Mouse (Mus musculus) bone marrow macrophage, adult 2 months (primary cell): ENCODE results near the gene Schip1. TPM values are rescaled to one million over a fixed set of nuclear protein-coding genes. Genes with fewer than 3 reads are reported as not detected.

ENCODE experiments used
- H3K27ac ChIP-seq: 2 replicates; pipeline ENCODE4 v1.5.1; 2012; ENCODE audit warnings: low read depth, low read length; ENCODE audit not compliant: insufficient read depth
- H3K4me1 ChIP-seq: 2 replicates; pipeline ENCODE4 v1.6.1; 2012; ENCODE audit warnings: low read length; ENCODE audit not compliant: control insufficient read depth, insufficient read depth
- H3K4me3 ChIP-seq: 2 replicates; pipeline ENCODE4 v1.5.1; 2012; ENCODE audit warnings: mild to moderate bottlenecking, low read length, moderate library complexity; ENCODE audit not compliant: insufficient read depth
- CTCF ChIP-seq: IDR thresholded peaks from 2 replicates; pipeline ENCODE4 v1.5.1; 2012; ENCODE audit warnings: low read depth, mild to moderate bottlenecking, low read length, moderate library complexity
- POLR2A ChIP-seq: IDR thresholded peaks from 2 replicates; pipeline ENCODE4 v1.6.1; 2012; ENCODE audit warnings: mild to moderate bottlenecking, low read depth, low read length, borderline replicate concordance
- polyA plus RNA-seq: library from polyadenylated mRNA; stranded (reverse); fragments of >200 nt; gene quantifications from 2 replicates; pipeline ENCODE4 v1.2.4, GENCODE M21; 2012; ENCODE audit not compliant: missing spikeins, insufficient read depth, insufficient read length

Schip1 gene
- polyA plus RNA-seq, 1 experiment: not detected

- H3K27ac ChIP-seq: no peak overlapping the region
- no peak for TF ChIP-seq CTCF
- TF ChIP-seq POLR2A: no peak
- no peak overlapping the region for H3K4me3 ChIP-seq
- no peaks in the 10 kb centered on the region for H3K4me1 ChIP-seq
Measured at GRCm38 (mm10) chr3:68130386-68130785, 65.8 kb downstream of the Schip1 start.

- Histone ChIP-seq H3K27ac (no peak overlapping the region), H3K4me3 (no peak overlapping the region), H3K4me1 (no peaks in the 10 kb centered on the region)
- TF ChIP-seq POLR2A (no peak), CTCF (no peak)
Measured at GRCm38 (mm10) chr3:68138833-68139627, 74.4 kb downstream of the Schip1 start.

DNA sequence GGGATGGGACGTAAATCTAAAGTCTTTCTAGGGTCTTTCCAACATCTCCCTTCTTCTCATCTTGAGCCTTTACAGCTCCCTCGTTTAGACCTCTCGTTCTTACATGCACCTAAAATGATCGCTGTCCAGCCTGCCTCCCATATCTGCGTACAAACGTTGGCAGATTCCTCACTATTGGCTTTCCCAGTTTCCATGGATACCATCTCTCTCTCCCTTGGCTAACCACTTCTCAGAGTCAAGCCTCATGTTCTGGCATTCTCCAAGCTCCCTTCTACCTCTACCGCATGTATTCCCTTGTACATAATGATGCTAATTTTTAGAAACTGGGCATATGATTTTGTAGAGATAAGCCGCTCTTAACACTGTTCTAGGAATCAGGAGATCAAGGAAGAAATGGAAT, 86.1 kb downstream of the Schip1 start:
- Histone ChIP-seq H3K4me3 (no peak overlapping the region), H3K27ac (no peak overlapping the region), H3K4me1 (no peaks in the 10 kb centered on the region)
- no peak for TF ChIP-seq CTCF
- no peak for TF ChIP-seq POLR2A

DNA sequence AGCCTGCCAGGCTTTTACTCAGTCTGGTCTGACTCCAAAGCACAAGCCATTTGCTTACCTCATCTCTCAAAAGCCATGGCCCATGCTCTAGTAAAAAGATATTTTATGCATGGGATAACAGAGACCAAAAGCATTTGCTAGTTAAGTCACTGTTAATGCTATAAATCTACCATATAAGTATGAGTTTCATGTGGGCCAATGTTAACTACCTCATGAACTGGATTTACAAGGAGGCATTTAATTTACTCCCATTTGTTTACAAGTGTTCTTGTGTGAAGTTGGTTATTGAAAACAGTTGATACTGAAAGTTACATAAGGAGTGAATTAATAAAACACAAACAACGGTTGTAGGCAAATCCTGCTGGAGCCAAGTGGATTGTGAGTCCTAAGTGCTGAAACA, 95.6 kb downstream of the Schip1 start:
- TF ChIP-seq CTCF (no peak), POLR2A (no peak)
- Histone ChIP-seq H3K4me3 (no peak overlapping the region), H3K4me1 (no peaks in the 10 kb centered on the region), H3K27ac (no peak overlapping the region)

DNA sequence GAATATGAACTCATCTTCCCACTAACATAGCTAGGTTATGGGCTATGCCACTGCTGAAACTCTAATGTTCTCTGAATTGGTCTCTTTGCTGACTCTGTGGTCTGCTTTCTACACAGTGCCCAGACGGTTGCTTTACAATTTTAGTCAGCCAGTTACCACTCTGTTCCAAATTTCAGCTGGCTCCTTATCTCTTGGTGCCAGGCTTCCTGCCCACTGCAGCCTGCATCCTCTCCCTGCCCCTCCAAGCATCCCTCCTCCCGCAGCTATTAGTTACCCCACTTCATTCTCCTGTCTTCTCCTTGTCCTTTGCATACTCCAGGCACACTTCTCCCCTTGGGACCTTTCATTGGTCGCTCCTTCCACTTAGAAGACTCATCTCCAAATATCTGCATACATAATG, 96.2 kb downstream of the Schip1 start:
- TF ChIP-seq POLR2A (no peak), CTCF (no peak)
- Histone ChIP-seq H3K4me3 (no peak overlapping the region), H3K4me1 (no peaks in the 10 kb centered on the region), H3K27ac (no peak overlapping the region)

- no peaks in the 10 kb centered on the region for H3K4me1 ChIP-seq
- TF ChIP-seq CTCF (no peak), POLR2A (no peak)
- H3K27ac ChIP-seq: no peak overlapping the region
- H3K4me3 ChIP-seq: no peak overlapping the region
Measured at GRCm38 (mm10) chr3:68178248-68178647, 113.6 kb downstream of the Schip1 start.

DNA sequence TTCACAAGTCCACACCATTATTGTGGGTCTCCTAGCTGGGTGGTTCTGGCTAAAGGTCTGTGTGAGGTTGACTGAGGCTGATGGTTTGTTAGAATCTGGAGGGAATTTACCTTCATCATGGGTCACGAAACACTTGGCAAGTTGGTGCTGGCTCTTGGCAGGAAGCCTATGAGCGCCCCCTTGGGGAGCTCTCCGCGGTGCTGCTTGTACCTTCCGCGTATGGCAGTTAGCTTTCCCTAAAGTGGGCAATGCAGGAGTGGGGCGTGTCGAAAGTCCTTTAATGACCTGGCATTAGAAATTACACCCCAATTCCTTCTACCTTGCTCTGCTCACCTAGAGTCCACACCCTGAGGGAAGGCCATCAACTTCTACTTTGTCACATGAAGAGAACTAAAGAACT, 122.9 kb downstream of the Schip1 start:
- Histone ChIP-seq H3K4me3 (no peak overlapping the region), H3K4me1 (no peaks in the 10 kb centered on the region)
- no peak for TF ChIP-seq CTCF
- TF ChIP-seq POLR2A: no peak

DNA sequence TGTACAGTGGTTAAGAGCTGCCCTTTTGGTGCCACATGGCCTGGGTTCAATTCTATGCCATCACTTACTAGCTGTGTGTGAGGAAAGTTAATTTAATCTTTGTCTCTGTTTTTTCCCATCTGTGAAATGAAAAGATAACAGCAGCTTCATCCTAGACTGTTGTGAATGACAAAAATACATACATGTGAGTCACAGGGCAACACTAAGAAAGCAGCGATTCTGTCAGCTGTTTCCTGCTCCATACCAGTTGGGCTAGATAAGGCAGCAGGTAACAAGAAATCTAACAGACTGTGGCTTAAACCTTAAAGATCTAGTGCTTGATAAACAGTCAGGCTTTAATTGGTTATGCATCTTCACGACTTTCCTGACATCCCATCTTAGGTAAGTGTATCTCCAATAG, 124.5 kb downstream of the Schip1 start:
- no peak for TF ChIP-seq CTCF
- TF ChIP-seq POLR2A: no peak
- Histone ChIP-seq H3K4me3 (no peak overlapping the region), H3K4me1 (no peaks in the 10 kb centered on the region), H3K27ac (no peak overlapping the region)

More for the DNA sequence above, 122.9 kb downstream of the Schip1 start:
- H3K27ac ChIP-seq: no peak overlapping the region

DNA sequence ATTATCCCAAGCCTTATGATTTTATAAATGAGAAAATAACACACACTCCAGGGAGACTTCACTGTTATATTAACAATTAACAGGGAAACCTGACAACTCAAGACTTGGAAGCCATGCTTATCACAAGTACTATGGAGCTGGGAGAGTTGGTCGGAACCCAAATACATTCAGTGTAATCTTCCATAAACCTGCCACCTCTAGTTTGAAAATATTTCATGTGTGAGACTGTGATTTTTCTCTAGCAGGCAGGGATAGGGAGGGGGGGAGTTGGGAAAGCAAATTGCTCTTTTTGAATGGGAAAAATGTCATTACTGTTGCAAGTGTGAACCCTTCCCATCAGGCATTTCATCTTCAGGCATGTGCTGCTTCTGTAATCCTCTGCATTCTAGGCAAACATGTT, 132.3 kb downstream of the Schip1 start:
- Histone ChIP-seq H3K4me3 (no peak overlapping the region), H3K27ac (no peak overlapping the region), H3K4me1 (no peaks in the 10 kb centered on the region)
- TF ChIP-seq CTCF (no peak), POLR2A (no peak)

DNA sequence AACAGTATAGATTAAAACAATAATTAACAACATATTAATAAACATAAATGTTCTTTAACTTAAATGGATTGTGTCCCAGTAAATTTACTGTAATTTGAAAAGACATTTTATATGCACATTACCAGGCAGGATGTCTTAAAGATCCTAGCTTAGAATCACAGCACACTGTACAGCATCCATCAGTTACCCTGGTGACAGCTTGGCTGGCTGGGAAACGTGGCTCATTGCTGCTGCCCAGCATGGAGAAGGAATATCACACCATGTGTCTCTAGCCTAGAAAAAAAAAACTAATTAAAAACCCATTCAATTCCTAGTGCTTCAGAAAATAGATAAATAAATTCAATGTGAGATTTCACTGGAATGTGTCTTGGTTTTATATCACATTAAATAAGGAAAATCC, 136.6 kb downstream of the Schip1 start:
- TF ChIP-seq POLR2A (no peak), CTCF (no peak)
- Histone ChIP-seq H3K4me1 (no peaks in the 10 kb centered on the region), H3K4me3 (no peak overlapping the region), H3K27ac (no peak overlapping the region)

DNA sequence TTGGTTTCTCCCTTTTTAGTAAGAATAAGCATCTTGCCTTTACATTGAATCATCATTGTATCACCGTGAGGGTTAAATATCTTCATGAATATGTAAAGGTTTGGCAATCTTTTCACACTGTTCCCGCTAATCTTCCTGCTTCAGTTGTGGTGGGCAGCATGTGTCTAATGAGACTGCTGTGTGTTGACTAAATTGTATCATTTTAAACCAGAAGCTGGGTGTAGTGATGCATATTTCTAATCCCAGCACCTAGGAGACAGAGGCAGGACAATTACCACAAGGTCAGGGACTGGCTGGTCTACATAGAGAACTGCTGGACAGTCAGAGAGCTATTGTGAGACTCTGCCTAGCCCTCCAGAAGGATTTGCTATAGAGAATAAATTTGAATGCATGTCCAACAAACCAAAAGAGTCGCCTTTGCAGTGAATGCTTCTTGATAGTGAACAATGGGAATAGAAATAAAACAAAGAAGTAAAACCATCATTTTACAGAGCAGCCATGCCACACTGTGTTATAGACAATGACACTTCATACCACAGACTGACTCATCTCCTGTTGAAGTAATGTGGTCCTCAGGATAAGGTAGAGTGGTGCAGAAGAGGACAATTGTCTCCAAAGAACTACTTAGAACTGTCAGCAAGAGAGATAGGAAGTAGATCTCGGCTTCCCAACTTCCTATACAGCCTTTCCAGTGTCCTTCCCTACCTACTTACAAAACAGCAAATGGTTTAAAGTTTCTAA, 137.7 kb downstream of the Schip1 start:
- TF ChIP-seq CTCF (no peak), POLR2A (no peak)
- no peak overlapping the region for H3K27ac ChIP-seq
- H3K4me1 ChIP-seq: no peaks in the 10 kb centered on the region
- no peak overlapping the region for H3K4me3 ChIP-seq
